Mouse (Mus musculus) stomach, embryonic 14.5 days (tissue): Measurements from ENCODE around the gene Tmem177. TPM values are rescaled to one million over a fixed set of nuclear protein-coding genes. Genes with fewer than 3 reads are reported as not detected.
A peak's percentile ranks its signal among the peaks of the same experiment; 100 is the strongest.

Source experiments
- ATAC-seq: fragments of 200-750 bp; cut with Nextera tagmentation; 2 replicates; pipeline ENCODE4 v1.8.0; 2017; ENCODE audit warnings: low read depth, moderate TSS enrichment; ENCODE audit not compliant: insufficient number of reproducible peaks, insufficient read depth, low FRiP score
- H3K27ac ChIP-seq: fragments of 300-500 bp; sonication (generic); 2 replicates; pipeline ENCODE4 v1.5.1; 2014; ENCODE audit warnings: mild to moderate bottlenecking, low read length, moderate library complexity, mixed read lengths
- H3K27me3 ChIP-seq: fragments of 300-500 bp; sonication (generic); 2 replicates; pipeline ENCODE4 v1.6.1; 2014; ENCODE audit warnings: low read length, control low read depth, mixed read lengths; ENCODE audit not compliant: control insufficient read depth, insufficient read depth
- H3K36me3 ChIP-seq: fragments of 300-500 bp; sonication (generic); 2 replicates; pipeline ENCODE4 v1.6.1; 2014; ENCODE audit warnings: mild to moderate bottlenecking, control low read depth, low read length, moderate library complexity, mixed read lengths; ENCODE audit not compliant: control insufficient read depth, insufficient read depth
- H3K4me1 ChIP-seq: fragments of 300-500 bp; sonication (generic); 2 replicates; pipeline ENCODE4 v1.6.1; 2014; ENCODE audit warnings: low read length, control low read depth, mixed read lengths; ENCODE audit not compliant: control insufficient read depth, insufficient read depth
- H3K4me2 ChIP-seq: fragments of 300-500 bp; sonication (generic); replicated peaks from 2 replicates; pipeline ENCODE4 v1.6.1; 2014; ENCODE audit warnings: low read depth, low read length, control low read depth
- H3K4me3 ChIP-seq: fragments of 300-500 bp; sonication (generic); 2 replicates; pipeline ENCODE4 v1.5.1; 2014; ENCODE audit warnings: low read depth, low read length, control low read depth
- H3K9ac ChIP-seq: fragments of 300-500 bp; sonication (generic); replicated peaks from 2 replicates; pipeline ENCODE4 v1.6.1; 2014; ENCODE audit warnings: low read depth, mild to moderate bottlenecking, control low read depth, low read length, moderate library complexity, mixed read lengths
- H3K9me3 ChIP-seq: fragments of 300-500 bp; sonication (generic); 2 replicates; pipeline ENCODE4 v1.6.1; 2016; ENCODE audit warnings: low read depth, low read length, control low read depth; ENCODE audit not compliant: control insufficient read depth
- whole genome bisulfite sequencing: fragments of 180-500 bp; shearing (Covaris S2); extraction: QIAGEN DNeasy Blood & Tissue Kit; methylation state at CpG from one replicate; pipeline ENCODE4 v1.1.7; 2014; 5-methylcytosine and 5-hydroxymethylcytosine counted together
- polyA plus RNA-seq: library from polyadenylated mRNA; unstranded; fragments of >200 nt; fragmentation: Nextera tagmentation; extraction: Ambion mirVana; gene quantifications from 2 replicates; pipeline ENCODE4 v1.2.1, GENCODE M21; 2014

Gene Tmem177
- polyA plus RNA-seq, 1 experiment from 2014 or later: 6.2 TPM

DNA sequence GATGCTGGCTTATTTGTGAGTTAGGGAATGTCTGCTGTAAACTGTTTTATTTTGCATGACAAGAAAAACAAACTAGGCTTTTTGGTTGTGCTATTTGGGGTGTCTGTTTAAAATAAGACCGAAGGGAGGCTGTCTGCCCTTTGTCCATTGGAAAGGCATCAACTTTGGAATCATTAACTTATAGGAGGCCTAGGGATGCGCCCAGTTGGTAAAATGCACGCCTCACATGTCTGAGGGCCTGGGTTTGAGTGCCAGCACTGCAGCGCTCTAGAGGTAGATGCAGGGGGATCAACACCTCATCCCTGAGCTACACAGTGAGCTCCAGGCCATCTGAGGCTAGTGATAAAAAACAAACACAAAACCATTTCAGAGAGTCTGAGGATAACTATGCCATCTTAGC lies 35.5 kb downstream of the Tmem177 start:
- Histone ChIP-seq H3K4me3 (no peak overlapping the region), H3K9ac (no peak overlapping the region), H3K9me3 (no peaks in the 10 kb centered on the region), H3K27ac (no peak overlapping the region), H3K4me2 (no peak overlapping the region), H3K36me3 (no peaks in the 10 kb centered on the region), H3K27me3 (no peaks in the 10 kb centered on the region), H3K4me1 (0 out of 2 replicates have a peak, but pooled peaks cover 5% of the 10 kb centered on the region)
- ATAC-seq: no peak
- 78% methylated on average over 4 of the region's 4 CpGs for WGBS

DNA sequence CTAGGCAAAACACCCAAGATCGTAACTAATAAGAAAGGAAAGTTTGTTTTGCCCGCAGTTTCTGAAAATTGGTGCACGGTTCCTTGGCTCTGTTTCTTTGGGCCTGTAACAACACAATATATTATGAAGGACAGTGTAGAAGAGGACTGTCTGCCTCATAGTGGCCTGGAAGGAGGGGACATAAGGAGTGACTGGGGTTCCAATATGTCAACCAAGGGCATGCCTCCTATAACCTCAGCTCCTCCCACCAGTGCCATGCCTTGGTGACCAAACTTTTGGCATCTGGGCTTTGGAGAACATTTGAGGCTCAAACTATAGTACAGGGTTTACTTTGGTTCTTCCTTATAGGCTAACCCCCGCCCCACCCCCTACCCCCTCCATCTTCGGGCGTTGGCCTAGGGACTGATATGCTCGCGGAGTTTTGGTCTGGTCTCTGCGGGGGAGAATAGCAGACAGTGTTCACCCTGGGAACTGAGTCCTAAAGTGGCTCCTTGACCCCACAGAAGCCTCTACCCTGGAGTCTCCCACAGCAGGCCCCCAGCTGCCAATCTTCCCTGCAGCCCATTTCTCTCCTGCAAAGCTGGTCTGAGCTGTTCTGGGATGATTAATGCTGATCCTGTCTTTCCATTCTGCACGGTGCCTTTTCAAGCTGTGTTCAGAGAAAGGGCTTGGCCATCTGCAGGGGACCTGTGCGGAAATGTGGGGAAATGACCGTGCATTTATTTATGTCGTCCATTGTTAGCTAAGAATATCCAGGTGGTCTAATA lies 44.4 kb downstream of the Tmem177 start:
- Histone ChIP-seq H3K4me1 (no peaks in the 10 kb centered on the region), H3K4me2 (0 out of 2 replicates have a peak overlapping the region, but pooled peaks have one; percentile 10), H3K9me3 (no peaks in the 10 kb centered on the region), H3K4me3 (no peak overlapping the region), H3K27ac (peak overlapping the region; percentile 15; the same call in 1 of the 2 replicates), H3K27me3 (no peaks in the 10 kb centered on the region), H3K9ac (no peak overlapping the region), H3K36me3 (no peaks in the 10 kb centered on the region)
- ATAC-seq: peak; percentile 56; the same call in 1 of the 2 replicates
- WGBS: 65% methylated on average over 13 of the region's 13 CpGs

DNA sequence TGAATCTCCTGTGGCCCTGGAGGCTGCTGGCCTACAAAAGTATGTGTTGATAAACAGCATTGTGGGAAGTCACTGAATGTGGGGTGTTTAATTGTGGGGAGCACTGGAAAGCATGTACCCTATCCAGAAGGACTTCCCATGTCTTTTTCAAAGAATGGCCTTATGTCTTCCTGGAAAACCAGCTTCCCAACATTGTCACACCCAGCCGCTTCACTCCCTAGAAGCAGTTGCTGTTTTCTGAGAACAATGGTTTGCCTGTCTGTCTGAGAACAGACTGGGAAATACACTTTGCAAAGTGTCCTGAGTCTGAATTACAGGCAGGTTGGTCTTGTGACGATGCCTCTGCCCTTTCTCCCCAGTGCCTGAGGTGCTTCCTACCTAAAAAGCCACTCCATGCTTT lies 45.7 kb downstream of the Tmem177 start:
- no peak for ATAC-seq
- WGBS: 70% methylated on average over 2 of the region's 2 CpGs

GRCm38 (mm10) chr1:119865311-119865710 lies 47.7 kb downstream of the Tmem177 start:
- no peaks in the 10 kb centered on the region for H3K36me3 ChIP-seq
- H3K4me3 ChIP-seq: no peak overlapping the region
- no peak overlapping the region for H3K4me2 ChIP-seq
- WGBS: 56% methylated on average over 6 of the region's 6 CpGs
- ATAC-seq: no peak
- H3K9me3 ChIP-seq: no peaks in the 10 kb centered on the region
- no peaks in the 10 kb centered on the region for H3K4me1 ChIP-seq
- no peak overlapping the region for H3K27ac ChIP-seq
- H3K9ac ChIP-seq: no peak overlapping the region
- no peaks in the 10 kb centered on the region for H3K27me3 ChIP-seq

More for the DNA sequence above, 45.7 kb downstream of the Tmem177 start:
- H3K9ac ChIP-seq: no peak overlapping the region
- H3K27me3 ChIP-seq: no peaks in the 10 kb centered on the region
- H3K36me3 ChIP-seq: no peaks in the 10 kb centered on the region
- H3K4me3 ChIP-seq: no peak overlapping the region
- no peak overlapping the region for H3K4me2 ChIP-seq
- H3K4me1 ChIP-seq: no peaks in the 10 kb centered on the region
- no peaks in the 10 kb centered on the region for H3K9me3 ChIP-seq
- no peak overlapping the region for H3K27ac ChIP-seq

- no peak overlapping the region for H3K4me3 ChIP-seq
- 76% methylated on average over 7 of the region's 7 CpGs for whole genome bisulfite sequencing
- H3K27me3 ChIP-seq: no peaks in the 10 kb centered on the region
- no peak overlapping the region for H3K27ac ChIP-seq
- no peak overlapping the region for H3K9ac ChIP-seq
- H3K4me1 ChIP-seq: no peaks in the 10 kb centered on the region
- no peak for ATAC-seq
- H3K4me2 ChIP-seq: no peak overlapping the region
- H3K9me3 ChIP-seq: no peaks in the 10 kb centered on the region
- H3K36me3 ChIP-seq: no peaks in the 10 kb centered on the region
Measured at GRCm38 (mm10) chr1:119863507-119864296, 49.3 kb downstream of the Tmem177 start.

DNA sequence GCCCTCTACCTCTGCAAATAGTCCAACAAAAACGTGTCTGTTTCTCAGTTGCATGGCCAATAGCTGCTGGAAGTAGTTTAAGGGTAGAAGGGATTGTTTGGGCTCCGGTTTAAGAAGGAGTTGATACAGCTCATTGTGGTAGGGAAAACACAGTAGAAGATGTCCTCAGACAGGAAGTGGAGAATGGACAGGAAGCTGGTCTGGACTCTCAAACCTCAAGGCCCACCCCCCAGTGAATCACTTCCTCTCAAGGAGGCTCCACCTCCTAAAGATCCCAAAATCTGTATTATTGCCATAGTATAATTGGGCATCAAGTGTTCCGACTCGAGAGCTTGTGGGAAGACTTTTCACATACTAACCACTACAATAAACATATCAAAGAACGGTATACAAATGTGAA lies 53.4 kb downstream of the Tmem177 start:
- Histone ChIP-seq H3K4me1 (no peaks in the 10 kb centered on the region), H3K9ac (no peak overlapping the region), H3K27me3 (no peaks in the 10 kb centered on the region), H3K4me3 (no peak overlapping the region), H3K4me2 (no peak overlapping the region), H3K36me3 (no peaks in the 10 kb centered on the region), H3K27ac (no peak overlapping the region), H3K9me3 (no peaks in the 10 kb centered on the region)
- no peak for ATAC-seq
- 84% methylated on average over 5 of the region's 5 CpGs for WGBS

Other genes starting within 250 kb of the Tmem177 start
- gene Ptpn4, start 75.6 kb downstream of the Tmem177 start, polyA plus RNA-seq: 8.8 and 10.2 TPM in 2 replicates
- not detected in 2 replicates for gene Cfap221, start 84.0 kb upstream of the Tmem177 start, polyA plus RNA-seq
- 2.0 and 2.2 TPM in 2 replicates for gene Sctr, start 93.7 kb upstream of the Tmem177 start, polyA plus RNA-seq
- gene Tmem37, start 160.9 kb upstream of the Tmem177 start, polyA plus RNA-seq: 4.5 and 6.2 TPM in 2 replicates
- 583 TPM in 2 replicates for gene Dbi, start 207.9 kb upstream of the Tmem177 start, polyA plus RNA-seq
- 18.4 and 22.4 TPM in 2 replicates for gene 3110009E18Rik, start 208.0 kb upstream of the Tmem177 start, polyA plus RNA-seq